Mouse (Mus musculus): ENCODE results near the gene Zfp768.
A peak's percentile ranks its signal among the peaks of the same experiment; 100 is the strongest.
"Not testable (repeated sequence)": the region's sequence is repeated elsewhere in the genome, so short reads cannot be mapped to it uniquely, and the experiment has no call there.

Gene Zfp768

DNA sequence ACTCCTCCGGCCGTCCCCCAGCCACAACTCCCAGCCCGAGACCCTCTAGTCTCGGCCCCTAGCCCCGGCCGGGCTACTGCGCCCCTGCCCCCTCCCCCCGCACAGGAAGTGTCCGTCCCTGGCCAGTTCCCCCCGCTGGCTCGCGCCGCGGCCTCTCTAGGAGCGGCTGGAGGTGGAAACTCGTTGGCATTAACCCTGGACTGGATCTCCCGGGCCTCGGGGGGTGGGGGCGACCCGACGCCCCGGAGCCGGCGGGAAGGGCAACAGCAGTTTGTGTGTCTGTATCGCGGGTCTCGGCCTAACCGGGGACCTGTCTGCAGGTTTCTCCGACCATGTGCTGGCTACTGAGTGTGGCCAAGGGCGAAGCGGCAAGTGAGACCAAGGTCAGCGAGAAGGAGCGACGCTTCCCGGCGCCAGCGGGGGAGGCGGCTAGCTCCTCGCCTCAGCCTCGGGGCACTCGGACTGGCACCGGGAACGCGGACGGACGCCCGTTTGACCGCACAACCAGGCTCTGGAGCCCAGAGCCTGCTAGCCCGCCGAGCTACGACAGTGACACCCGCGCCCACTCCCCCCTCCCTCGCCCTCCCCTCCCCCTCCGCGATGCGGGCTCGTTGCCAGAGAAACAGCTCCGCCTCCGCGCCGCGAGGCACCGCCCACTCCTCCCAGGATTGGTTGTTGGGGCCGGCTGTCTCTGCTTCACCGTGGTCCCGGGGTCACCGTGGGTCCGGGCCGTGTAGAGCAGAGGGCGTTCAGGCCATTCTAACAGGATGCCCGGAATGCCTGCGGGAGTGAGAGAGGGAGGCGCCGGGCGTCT is at the start of gene Zfp768:
Zfp768 (minus strand) TSS at position 78 of the 814 bp plus-strand sequence.
- DNase-seq (ENCODE audit: low spot score): peak; percentile 89

DNA sequence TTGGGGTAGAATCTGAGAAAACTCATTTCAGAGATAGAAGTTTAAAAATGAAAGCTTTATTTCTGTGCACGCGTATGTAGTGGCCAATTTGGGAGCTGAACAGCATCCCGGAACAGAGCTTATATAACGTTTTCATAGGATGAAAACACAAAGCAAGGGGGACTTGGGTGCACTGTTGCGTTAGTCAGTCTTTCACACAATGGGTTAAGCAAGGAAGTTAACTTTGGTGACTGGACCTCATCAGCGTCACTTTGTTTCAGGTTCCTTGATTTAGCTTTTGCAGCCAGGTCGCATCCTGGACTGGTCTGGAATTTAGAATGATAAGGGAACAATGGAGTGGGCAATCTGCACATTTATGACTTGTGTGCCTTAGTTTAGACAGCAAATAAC is 48.5 kb upstream of the Zfp768 start:
- DNase-seq (ENCODE audit: low spot score): no peak

DNA sequence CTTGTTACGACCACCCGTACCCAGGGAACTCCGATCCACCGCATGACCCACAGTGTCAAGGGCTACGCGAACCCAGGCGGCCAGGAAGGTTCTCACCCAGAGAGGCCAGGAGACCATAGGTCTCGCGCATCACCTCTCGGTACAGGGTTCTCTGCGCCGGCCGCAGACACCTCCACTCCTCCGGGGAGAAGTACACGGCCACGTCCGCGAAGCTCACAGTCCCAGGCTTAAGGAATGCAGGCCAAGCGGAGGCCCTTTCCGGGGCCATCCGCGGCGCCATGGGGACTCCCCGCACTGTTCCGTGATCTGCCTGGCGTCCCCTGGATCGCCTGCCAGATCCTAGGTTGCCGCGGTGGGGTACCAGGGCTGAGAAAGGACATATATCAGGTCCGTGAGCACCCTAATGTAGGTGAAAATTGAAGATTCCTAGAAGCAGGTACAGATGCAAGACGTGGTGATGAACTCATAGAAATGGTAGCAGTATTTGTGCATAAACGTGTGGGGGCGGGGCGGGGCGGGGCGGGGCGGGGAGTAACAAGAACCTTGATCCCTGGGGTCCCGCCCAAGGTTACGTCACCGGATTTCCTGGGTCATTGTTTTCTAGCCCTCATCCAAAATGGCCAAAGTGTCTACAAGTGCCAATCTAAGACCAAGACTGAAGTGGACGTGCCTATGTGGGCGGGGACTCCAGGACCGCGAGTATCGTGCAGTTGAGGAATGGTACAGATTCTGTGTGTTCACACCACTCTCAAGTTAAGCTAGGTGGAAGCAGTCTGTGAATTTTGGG is 48.0 kb upstream of the Zfp768 start, which contains the start of gene E430018J23Rik:
E430018J23Rik (minus strand) TSS at position 473 of the 787 bp plus-strand sequence.
- DNase-seq (ENCODE audit: low spot score): peak; percentile 98

DNA sequence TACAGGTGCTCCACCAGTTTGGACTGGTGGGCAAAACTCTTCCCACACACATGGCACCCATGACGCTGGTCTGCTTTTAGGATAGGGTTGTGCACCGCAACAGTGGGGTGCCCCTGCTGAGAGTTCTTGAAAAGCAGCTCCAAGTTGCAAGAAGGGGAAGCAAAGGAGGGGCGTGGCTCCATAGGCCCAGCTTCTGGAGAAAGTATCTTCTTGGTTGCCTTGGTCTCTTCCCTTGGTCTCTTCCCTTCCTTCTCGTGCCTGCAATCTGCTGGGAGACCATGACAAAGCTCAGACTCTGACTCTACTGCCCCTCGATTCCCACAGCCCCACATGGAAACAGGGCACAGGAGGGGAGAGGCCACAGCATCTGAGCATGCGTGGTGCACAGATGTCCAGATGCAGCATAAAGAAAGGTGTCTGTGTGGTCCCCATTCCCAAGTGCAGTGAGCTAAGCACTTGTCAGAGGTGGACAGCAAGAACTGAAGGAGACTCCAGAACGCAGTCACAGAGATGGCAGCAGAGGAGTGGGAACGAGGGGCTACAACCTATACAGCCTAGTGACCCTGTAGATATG is 46.9 kb upstream of the Zfp768 start:
- no peak for DNase-seq (ENCODE audit: low spot score)

DNA sequence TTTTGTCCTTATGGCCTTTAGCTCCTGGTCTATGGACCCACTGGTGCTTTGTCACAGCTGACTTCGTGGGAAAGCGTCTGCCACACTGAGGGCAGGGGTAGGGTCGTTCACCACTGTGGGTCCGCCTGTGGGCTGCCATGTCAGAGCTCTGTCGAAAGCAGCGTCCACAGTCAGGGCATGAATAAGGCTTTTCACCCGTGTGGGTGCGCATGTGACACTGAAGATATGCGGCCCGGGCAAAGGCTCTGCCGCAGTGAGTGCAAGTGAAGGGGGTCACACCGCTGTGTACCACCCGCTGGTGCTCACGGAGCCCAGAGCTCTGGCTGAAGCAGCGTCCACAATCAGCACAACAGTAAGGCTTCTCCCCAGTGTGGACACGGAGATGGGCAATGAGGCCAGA is 46.1 kb upstream of the Zfp768 start:
- no peak for DNase-seq (ENCODE audit: low spot score)

DNA sequence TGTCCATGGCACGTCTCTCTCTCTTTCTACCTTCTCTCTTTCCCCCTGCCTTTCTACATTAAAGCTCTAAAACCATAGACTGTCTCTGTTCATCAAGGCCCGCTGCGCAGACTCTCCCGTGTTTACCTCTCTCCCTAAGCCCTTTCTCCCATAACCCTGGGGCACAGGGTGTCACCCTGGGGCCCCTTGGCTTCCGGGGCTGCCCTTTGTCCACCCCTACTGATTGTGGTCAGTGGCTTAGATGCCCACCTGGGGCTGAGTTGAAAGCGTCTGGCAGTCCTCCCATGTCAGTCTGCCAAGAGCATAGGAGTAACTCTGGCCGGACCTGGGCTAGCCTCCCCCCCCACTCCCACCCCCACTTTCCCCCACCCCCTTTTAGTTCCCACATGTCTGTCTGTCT is 44.9 kb upstream of the Zfp768 start:
- DNase-seq (ENCODE audit: low spot score): no peak

DNA sequence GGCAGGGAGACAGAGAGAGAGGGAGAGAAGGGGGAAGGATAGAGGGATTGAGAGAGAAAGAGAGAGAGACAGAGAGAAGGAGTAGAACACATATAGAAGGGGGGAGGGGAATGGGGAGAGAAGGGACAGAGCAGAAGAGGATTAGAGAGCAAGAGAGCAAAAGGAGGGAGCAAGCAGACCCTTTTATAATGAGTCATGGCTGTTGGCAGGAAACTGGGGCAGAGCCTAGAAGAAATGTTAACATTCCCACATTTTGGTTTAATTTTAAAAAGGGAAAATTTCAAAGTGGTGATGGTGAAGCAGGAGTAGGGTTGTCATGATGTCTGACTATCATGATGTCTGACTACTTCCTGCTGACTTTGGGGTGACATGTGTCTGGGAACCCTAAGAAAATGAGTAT is 42.8 kb upstream of the Zfp768 start:
- not testable (repeated sequence) for DNase-seq (ENCODE audit: low spot score)

DNA sequence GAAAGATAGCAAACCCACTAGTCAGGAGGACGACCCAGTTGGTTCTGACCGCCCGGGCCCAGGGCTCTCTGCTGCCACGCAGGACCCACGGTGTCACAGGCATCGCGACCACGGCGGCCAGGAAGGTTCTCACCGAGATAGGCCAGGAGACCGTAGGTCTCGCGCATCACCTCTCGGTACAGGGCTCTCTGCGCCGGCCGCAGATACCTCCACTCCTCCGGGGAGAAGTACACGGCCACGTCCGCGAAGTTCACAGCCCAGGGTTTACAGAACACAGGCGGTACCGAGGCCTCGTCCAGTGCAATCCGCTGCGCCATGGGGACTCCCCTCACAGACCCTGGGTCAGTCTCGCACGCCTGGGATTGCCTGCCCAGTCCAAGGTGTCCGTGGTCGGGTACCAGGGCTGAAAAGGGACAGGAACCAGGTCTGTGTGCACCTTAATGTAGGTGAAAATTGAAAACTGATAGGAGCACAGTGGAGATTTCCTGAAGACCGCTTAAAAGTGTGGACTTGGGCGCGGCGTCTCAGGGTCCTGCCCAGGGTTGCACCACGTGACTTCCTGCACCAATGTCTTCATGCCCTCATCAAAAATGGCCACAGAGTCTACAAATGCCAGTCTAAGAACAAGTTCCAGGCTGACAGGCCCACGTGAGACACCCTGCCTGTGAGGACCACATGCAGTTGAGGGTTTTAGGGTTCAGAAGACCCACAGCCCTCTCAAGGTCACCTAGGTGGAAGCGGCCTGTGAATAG is 41.4 kb upstream of the Zfp768 start, which contains the start of gene 9130019O22Rik:
9130019O22Rik (minus strand) TSS at position 526 of the 752 bp plus-strand sequence.
- no peak for DNase-seq (ENCODE audit: low spot score)

DNA sequence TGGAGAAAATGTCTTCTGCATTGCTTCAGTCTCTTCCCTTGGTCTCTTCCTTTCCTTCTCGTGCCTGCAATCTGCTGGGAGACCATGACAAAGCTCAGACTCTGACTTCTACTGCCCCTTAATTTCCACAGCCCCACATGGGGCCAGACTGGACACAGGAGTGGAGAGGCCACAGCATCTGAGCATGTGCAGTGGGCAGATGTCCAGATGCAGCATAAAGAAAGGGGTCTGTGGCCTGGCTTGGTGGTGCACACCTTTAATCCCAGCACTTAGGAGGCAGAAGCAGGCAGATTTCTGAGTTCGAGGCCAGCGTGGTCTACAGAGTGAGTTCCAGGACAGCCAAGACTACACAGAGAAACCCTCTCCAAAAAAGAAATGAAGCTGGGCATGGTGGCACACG is 40.2 kb upstream of the Zfp768 start:
- not testable (repeated sequence) for DNase-seq (ENCODE audit: low spot score)

DNA sequence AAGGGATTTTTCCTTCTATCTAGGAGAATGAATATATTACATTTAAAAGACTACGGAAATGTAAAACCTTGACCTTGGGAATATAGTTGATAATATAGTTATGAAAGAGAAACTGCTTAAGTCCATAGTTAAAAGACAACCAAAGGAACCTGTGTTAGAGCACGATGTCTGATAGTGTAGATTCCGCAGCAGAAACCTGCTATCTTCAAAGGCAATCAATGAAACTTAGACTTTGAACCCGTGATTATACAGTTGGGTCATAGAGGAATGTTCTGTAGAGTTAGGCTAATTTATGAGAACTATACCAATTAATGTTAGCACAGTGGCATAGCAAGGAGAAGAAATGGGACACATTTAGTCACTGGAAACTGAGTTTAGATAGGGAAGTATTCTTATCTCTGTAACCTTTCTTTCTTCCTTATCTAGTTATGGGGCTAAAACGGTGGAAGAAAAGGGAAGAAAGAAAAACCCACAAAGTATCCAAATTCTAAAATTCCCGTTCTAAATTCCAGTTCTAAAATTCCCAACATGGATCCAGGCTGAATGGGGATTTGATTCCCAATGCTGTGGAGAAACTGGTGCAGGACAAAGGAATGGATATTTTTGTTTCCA is 33.0 kb upstream of the Zfp768 start:
- DNase-seq (ENCODE audit: low spot score): no peak

DNA sequence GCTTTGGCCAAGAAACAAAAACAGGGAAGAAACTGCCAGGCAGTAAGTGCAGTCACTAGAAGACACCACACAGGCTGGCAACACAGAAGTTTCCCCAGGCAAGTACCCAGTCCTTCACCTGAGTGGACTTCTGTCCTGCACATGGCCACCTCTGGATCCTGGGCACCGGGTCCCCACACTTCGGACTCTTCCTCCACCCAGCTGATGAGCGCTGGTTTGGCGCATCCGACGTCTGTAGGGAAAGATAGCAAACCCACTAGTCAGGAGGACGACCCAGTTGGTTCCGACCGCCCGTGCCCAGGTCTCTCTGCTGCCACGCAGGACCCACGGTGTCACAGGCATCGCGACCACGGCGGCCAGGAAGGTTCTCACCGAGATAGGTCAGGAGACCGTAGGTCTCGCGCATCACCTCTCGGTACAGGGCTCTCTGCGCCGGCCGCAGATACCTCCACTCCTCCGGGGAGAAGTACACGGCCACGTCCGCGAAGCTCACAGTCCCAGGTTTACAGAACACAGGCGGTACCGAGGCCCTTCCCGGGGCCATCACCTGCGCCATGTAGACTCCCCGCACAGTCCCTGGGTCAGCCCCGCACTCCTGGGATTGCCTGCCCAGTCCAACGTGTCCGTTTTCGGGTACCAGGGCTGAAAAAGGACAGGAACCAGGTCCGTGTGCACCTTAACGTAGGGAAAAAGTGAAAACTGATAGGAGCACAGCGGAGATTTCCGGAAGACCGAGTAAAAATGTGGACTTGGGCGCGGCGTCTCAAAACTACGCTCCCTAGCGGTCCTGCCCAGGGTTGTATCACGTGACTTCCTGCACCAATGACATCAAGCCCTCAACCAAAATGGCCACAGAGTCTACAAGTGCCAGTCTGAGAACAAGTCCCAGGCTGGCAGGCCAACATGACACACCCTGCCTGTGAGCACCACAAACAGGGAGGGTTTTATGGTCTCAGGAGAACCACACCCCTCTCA is 30.2 kb upstream of the Zfp768 start, which contains the start of gene Zfp747:
Zfp747 (minus strand) TSS at position 780 of the 975 bp plus-strand sequence.
- peak; percentile 93 for DNase-seq (ENCODE audit: low spot score)

DNA sequence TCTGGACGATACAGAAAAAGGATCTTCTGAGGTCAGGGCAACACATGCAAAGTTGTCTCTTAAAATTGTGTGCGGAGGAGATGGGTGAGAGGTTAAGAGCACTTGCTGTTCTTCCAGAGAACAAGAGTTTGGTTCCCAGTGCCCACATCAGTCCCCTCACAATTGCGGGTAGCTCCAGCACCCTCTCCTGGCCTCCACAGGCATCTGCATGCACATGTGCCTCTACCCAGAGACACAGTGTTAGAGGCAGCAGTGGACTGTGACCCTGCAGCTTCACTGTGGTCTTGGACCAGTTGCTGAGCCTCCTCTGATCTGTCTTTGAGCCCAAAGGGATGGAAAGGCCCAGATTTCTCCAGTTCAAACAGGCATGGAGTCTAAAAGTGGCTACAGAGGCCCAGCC is 26.5 kb upstream of the Zfp768 start:
- DNase-seq (ENCODE audit: low spot score): not testable (repeated sequence)

DNA sequence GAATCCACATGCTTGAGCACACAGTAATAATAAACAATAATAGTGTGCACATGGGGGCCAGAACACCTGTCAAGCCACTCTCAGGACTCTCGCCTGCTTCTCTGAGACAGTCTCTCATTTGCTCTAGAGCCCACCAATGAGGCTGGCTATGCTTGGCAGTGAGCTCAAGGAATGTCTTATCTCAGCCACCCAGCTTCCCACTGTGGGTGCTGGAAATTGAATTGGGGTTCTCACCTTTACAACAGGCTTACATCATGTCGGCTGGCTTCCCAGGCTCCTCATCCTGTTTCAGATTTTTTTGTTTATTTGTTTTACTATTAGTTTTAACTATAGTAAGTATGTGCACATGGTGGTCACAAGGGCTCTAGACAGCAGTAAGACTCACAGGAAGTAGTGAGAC is 25.8 kb upstream of the Zfp768 start:
- DNase-seq (ENCODE audit: low spot score): no peak

DNA sequence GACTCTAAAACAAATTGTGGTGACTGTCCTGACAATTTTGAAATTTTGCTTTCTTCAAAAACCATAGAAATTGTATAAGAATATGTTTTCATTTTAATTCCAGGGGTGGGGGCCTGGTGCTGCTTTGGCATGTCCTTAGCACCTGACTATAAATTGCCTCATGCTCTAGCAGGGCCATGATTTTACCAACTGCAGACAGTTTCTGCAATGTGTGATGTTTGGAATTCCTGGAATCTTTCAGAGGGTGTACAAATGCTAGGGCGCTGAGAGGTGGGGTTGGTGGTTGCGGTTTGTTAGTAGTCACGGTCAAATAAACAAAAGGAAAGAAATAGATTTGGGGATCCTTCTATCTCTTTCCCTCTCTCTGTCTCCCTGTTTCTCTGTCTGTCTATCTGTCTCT is 20.9 kb upstream of the Zfp768 start:
- DNase-seq (ENCODE audit: low spot score): no peak

DNA sequence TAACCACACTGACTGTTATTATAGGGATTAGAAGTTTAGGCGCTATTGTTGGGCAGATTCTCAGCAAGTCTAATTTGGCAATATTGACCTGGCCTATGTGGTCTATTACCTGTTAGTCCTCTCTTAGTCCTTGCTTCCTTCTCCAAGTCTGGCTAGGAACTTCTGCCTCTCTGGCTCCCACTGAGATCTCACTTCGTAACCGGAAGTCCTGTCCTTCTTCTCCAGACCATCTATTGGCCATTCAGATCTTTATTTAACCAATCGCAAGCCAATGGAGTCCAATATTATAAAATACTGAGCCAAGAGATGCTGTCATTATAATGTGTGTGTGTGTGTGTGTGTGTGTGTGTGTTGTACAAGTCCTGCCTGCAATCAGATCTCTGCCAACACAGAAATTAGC is 18.8 kb upstream of the Zfp768 start:
- DNase-seq (ENCODE audit: low spot score): no peak

DNA sequence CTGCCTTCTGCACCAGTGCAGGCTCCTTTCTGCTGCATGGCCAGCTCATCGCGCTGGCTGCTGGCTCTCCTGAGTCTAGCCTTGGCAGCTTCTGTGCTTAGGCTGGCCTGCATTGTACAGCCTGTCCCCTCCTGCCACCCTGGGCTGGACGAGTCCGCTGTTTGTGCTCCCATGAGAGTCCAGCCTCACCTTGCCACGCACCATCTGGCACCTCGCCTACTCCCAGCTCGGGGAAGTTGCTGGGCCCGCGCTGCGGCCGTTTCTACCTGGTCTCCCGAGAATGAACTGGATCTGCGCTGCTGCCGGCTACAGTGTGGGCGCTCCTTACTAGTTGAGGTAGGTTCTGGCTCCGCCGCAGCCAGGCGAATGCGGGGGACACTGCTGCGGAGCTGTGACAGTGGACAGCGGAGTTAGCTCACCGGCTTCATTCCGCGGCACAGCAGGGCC is 18.1 kb upstream of the Zfp768 start:
- DNase-seq (ENCODE audit: low spot score): no peak

DNA sequence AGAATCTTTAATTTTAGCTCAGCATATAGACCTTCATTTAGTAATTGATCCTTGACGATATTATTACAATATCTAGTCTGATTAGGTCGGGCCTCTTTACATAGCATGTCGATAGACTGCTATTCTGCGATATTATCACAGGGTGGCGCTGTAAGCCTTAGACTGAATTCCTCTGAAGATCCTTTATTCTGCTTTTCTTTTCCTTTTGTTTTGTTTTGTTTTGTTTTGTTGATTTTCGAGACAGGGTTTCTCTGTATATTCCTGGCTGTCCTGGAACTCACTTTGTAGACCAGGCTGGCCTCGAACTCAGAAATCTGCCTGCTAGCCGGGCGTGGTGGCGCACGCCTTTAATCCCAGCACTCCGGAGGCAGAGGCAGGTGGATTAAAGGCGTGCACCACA is 17.0 kb upstream of the Zfp768 start:
- peak; percentile 52 for DNase-seq (ENCODE audit: low spot score)

DNA sequence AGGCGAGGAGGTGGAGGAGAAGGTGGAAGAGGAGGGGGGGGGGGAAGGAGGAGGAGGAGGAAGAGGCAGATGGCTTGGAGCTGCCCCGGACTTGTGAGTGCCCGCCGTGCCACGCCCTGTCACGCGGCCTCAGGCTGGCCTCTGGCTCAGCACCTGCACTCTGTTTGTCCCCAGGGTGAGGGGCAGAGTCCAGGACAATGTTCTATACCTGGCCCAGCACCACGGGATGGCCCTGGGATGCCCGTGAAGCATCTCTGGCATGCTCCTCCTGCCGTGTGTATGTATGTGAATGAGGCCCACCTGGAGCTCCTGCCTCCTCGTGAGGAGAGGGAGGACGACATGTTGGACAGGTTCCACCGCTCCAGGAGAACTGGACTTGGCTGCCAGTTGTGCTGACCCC is 16.1 kb upstream of the Zfp768 start:
- DNase-seq (ENCODE audit: low spot score): no peak

DNA sequence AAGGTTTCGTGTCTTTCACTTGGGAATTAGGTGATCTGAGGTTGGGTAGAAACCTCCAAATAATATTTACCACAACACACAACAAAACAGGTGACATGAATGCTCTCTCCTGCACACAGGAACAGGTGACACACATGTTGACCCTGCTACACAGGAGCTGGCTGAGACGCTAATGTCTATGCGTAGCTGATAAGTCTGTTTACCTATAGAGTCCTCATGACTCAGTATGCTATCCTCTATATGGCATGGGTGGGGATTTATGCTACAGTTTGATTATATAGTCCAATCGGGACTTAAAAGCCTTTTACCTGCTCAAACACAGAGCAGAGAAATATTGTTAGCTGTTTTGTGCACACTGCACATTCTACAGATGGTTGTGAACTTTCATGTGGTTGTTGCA is 14.9 kb upstream of the Zfp768 start:
- no peak for DNase-seq (ENCODE audit: low spot score)

DNA sequence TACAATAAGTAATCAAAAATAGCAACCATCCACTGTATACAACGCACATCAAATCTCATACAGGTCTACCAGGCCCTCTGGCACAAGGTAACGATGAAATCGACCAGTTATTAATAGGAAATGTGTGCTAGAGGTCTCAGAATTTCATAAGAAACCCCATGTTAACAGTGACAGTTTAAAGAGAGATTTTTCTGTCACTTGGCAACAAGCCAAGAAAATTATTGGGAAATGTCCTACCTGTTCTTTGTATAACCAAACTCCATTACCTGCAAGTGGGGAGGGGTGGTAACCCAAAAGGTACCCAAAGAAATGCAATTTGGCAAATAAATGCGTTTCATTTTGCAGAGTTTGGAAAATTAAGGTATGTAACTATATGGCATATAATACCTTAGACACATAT is 13.1 kb upstream of the Zfp768 start:
- no peak for DNase-seq (ENCODE audit: low spot score)
